Mouse (Mus musculus): ENCODE measurements around the gene Ufd1. TPM values are rescaled to one million over a fixed set of nuclear protein-coding genes. Genes with fewer than 3 reads are reported as not detected.
"Not testable (repeated sequence)": the region's sequence is repeated elsewhere in the genome, so short reads cannot be mapped to it uniquely, and the experiment has no call there.

Gene Ufd1
- total RNA-seq, 2 experiments from 2014 or later, result 105 to 111 TPM

DNA sequence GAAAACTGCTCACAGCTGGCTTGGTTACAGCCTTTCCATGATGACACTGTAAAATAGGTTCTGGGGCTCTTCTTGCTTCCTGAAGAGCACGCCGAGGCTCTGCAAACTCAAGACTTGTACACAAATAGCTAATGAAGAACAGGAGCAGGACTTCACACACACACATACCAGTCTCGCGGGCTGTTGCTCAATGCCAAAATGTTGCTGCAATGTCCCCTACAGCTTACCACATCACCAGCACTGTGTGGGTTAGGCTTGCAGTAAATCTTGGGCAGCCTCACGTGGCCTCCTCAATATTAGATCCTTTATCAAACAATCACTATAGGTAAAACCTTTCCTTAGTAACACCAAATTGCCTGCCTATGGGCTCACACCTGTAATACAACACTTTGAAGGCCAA is 2.6 kb upstream of the Ufd1 start:
- peak; percentile 26 to 43 for DNase-seq

DNA sequence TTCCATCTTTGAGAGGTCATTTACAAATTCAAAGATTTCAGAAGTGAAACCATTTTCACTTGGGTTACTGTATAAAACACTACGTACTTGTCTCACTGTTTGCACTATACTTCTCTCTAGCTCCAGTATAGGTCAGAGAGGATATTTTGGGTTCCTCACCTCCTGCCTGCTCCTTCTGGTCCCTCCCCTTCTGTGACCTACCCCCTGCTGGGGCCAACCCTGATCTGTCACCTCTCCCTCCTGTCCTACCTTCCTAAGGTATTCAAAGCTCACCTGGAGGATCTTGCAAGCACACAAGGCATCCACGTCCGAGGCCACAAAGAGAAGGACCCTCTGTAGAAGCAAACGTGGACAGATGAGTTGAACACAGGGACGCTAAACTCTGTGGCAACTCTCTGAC is 547 bp upstream of the Ufd1 start:
- DNase-seq, result no peak

- peak in 1 of 2 experiments; percentile 56 for DNase-seq
These were observed 869 bp downstream of the Ufd1 start for GRCm38 (mm10) chr16:18812385-18812910.

GRCm38 (mm10) chr16:18822356-18822755 is 10.8 kb downstream of the Ufd1 start:
- no peak for DNase-seq

DNA sequence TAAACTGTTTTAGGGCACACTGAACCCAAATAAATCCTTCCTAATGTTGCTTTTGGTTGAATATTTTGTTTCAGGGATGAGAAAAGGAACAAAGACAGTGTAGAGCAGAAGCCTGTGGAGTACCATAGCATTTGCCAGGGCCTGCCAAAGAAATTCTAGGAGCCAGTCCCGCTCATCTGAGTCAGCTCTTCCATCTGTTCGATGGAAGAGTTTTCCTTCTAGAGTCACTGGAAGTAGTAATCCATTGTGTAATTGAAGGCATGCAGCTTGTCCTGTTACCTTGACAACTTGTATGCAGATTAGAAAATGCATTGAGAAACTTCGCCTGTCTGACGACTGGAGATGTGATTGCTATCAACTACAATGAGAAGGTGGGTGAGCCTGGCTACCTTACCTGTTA is 11.3 kb downstream of the Ufd1 start:
- DNase-seq, result no peak

DNA sequence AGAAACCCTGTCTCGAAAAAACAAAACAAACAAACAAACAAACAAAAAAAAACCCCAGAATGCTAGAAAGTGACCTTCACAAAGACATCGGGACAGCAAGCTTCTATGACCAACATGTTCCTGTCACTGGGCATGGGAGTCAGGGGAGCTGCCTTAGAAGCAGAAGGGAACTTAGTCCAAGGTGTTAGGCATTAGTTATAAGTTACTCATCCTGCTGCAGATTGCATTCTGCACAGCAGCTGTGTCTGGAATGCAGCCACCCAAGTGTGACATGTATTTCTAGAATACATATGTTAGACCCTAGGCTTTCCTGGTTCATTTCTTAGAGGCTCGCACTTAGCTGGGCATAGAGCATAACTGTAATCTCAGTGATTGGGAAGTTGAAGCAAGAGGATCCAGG is 17.1 kb downstream of the Ufd1 start:
- no peak for DNase-seq

DNA sequence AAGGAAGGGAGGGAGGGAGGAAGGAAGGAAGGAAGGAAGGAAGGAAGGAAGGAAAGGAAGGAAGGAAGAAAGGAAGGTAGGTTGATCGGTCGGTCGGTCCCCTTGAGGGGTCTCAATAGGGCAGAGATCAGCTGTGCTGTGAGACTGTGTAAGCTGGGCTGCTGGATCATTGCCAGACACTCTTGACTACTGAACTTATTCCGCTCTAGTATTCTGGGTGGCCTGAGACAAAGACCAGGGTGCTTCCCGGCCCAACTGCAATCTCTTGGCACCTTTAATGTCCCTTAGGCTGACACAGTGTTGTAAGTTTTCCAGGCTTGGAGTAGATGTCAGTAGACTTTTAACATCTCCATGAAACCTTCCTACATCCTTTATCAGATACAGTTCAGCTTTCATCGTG is 17.5 kb downstream of the Ufd1 start:
- DNase-seq, result no peak

- no peak for DNase-seq
These were observed 21.9 kb downstream of the Ufd1 start for GRCm38 (mm10) chr16:18833486-18833885.

- no peak for DNase-seq
These were observed 24.5 kb downstream of the Ufd1 start for GRCm38 (mm10) chr16:18836073-18836467.

DNA sequence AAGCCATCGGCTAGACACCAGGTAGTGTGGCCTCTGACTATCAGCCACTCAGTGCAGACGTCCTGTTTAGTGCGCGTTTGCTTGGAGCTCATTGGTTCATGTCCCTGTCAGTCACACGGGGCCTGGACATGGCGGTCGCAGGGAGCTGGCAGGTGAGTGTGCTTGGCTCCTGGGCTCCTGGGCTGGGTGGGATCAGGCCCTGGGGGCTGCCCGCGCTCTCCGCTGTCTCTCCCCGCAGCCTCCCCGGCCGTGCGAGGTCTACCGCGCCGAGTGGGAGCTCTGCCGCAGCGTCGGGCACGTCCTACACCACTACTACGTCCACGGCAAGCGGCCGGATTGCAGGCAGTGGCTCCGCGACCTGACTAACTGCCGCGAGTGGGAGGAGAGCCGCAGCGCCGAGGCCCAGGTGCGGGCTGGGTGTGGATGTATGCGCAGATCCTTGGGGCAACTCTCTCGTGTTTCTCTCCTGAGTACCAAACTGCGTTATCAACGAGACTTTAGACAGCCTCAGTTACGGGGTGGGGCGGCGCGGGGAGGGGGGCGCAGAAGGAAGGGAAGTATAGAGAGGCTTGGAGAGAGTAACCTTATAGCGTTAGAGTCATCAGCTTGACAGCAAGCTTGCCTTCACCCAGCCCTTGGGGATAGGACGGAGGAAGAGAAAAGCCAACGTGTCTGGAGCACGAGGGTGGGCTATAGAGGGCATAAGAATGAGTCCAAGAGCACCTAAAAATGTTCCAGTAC is 25.1 kb downstream of the Ufd1 start, which contains the start of the genes 2510002D24Rik and Gm28539:
Gene 2510002D24Rik, plus strand, starts transcription at position 111 of the 741 bp plus-strand sequence.
Gene Gm28539, plus strand, starts transcription at position 117 of the 741 bp plus-strand sequence.
- peak; percentile 95 for DNase-seq

DNA sequence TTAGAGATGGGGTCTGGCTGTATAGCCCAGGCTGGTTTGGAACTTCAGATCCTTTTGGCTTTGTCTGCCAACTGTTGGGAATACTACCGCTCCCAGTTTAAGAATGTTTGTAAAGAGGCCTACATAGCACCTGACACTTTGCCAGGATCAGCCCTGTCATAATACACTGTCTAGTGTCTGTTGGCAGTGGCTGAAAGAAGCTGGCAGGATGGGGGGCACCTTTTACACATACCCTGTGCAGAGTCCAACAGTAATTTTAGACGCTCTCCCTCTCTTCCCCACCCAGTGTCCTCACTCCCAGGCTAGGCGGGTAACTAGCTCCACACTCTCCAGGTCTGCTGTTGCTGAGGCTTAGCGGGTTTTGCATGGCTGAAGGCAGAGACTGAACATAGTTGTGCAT is 26.8 kb downstream of the Ufd1 start:
- DNase-seq, result no peak

DNA sequence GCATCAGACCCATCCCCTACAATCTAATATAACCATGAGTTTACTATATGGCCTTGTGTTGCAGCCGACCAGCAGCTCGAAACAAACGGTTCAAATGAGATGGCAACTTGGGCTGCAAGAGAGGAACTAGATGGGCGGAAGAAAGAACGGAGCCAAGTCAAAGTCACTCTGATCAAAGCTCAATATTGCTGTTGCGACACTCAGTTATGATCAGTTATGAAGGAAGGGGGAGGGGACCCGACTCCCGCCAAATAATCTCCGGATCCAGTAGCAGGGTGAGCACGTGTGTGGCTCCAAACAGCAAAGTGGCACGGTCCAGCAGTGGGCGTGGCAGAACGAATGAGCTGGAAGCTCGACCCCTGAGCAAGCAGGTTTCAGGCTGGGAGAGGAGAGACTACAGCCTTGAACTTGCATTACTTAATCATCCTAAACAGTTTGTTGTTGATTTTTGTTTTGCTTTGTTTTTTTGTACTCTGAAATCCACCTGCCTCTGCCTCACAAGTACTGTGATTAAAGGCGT is 34.8 kb downstream of the Ufd1 start:
- no peak for DNase-seq

GRCm38 (mm10) chr16:18849521-18850190 is 38.1 kb downstream of the Ufd1 start:
- not testable (repeated sequence) for DNase-seq

- peak in 1 of 2 experiments; percentile 38 for DNase-seq
These were observed 47.0 kb downstream of the Ufd1 start for GRCm38 (mm10) chr16:18858551-18858950.

DNA sequence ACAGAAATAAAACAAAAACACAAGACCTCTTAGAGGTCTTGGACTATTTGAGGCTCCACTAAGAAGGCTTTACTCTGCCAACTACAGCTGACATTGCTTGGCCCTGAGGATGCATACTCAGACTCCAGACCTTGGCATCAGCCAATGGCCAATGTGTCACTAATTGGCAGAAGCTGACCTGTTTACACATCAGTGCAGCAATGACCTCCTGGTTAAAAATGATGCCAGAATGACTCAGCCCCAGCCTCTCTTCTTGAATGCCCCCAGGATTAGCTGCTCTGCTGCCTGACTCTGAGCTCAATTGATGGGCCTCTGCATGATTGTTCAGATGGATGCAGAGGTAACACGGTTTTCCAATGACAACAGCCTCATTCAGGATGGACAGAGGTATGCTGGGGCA is 48.6 kb downstream of the Ufd1 start:
- DNase-seq, result peak; percentile 77 to 80

DNA sequence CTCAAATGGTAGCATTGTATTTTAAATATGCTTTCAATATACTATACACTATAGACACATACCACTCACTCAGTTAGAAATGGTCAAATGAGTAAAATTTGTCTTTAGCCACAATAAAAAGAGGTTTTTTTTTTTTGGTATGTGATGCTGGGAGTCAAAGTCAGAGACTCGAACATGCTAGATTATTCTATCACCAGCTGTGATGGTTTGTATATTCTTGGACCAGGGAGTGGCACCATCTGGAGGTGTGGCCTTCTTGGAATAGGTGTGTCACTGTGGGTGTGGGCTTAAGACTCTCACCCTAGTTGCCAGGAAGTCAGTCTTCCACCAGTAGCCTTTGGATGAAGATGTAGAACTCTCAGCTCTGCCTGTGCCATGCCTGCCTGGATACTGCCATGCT is 58.9 kb downstream of the Ufd1 start:
- not testable (repeated sequence) for DNase-seq

- no peak for DNase-seq
These were observed 64.5 kb downstream of the Ufd1 start for GRCm38 (mm10) chr16:18876091-18876441.

GRCm38 (mm10) chr16:18876442-18877308 is 65.1 kb downstream of the Ufd1 start, which contains the start of the genes Mrpl40 and Hira:
Mrpl40 (minus strand) TSS chr16:18876862.
Hira (plus strand) TSS chr16:18877037.
- DNase-seq, result peak; percentile 97 to 98

- DNase-seq, result peak; percentile 50 to 56
These were observed 66.0 kb downstream of the Ufd1 start for GRCm38 (mm10) chr16:18877386-18878090.

DNA sequence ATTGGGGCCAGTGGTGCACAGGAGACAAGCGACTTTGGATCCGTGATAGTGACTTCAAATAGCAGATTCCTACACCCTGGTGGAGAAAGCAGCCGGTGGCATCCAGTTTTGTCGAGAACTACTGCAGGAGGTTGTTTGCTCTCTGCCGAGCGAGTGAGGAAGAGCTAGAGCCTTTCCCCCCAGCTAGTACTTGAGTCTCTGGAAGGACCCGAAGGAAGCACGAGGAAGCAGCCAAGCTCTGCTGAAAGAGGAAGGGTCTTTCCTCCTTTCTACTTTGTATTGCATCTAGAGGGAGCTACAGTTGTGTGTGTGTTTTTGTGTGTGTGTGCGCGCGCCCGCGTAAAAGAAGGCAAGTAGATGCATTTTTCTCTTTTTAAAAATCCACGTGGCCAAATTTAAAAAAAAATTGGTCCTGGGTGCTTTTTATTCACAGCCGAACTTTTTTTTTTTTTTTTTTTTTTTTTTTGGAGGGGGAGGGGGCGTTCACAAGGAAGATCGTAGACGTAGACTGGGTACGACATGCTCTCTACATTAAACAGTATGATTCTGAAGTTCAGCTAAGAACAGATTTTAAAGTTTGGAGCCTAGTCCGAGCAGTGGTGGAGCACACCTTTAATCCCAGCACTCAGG is 66.6 kb downstream of the Ufd1 start:
- DNase-seq, result no peak

GRCm38 (mm10) chr16:18884044-18884443 is 72.5 kb downstream of the Ufd1 start:
- DNase-seq, result no peak

Measured in adrenal gland, postnatal 36 days (tissue).